Mouse (Mus musculus) embryo, embryonic 11 days (tissue): ENCODE results near the gene Ap4e1.
"Not testable (repeated sequence)": the region's sequence is repeated elsewhere in the genome, so short reads cannot be mapped to it uniquely, and the experiment has no call there.

Experiments used
- DNase-seq: peaks from one replicate; pipeline ENCODE4 v3.0.0-alpha.2; 2015

Ap4e1 gene

GRCm38 (mm10) chr2:127079066-127079465, 70.5 kb downstream of the Ap4e1 start:
- not testable (repeated sequence) for DNase-seq

- no peak for DNase-seq
Measured at GRCm38 (mm10) chr2:127079881-127080590, 71.5 kb downstream of the Ap4e1 start.

DNA sequence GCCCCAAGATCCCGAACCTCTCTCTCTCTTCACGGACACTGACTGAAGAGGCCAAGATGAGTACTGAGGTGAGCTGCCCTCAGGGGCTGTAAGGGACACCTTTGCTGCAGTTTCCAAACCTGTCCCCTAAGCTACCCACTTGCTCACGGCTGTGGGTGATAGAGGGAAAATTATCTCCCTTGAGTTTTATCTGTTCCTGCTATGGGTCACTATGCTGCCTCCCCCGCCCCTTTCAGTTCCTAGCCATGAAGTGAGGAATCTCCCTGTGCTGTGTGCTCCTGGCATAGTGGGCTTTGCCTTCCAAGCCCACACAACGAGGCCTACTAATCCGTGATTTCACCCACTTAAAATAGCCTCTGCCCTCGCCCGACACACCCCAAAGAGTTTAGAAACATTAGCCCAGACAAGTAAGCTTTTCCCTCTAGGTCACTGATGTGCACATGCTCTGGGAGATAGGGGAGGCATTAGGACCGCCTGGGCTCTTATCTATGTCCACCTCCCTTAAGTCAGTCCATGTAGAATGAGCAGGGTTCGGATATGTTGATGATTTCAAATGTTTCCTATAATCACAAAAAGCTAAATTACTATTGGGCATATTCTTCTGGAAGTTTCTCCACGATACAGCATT, 72.2 kb downstream of the Ap4e1 start:
- no peak for DNase-seq

DNA sequence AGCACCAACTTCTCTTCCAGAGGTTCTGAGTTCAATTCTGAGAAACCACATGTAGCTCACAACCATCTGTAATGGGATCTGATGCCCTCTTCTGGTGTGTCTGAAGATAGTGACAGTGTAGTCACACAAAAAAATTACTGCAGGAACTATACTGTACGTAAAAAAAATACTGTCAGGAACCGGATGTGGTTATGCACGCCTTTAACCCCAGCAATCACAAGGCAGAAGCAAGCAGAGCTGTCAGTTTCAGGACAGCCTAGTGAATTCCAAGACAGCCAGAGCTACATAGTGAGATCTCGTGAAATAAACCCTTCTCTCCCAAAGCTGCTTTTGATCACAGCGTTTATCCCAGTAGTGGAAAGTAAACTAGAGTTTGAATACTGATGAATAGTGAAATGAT, 77.7 kb downstream of the Ap4e1 start:
- DNase-seq = no peak

GRCm38 (mm10) chr2:127090151-127090550, 81.6 kb downstream of the Ap4e1 start:
- DNase-seq = not testable (repeated sequence)

DNA sequence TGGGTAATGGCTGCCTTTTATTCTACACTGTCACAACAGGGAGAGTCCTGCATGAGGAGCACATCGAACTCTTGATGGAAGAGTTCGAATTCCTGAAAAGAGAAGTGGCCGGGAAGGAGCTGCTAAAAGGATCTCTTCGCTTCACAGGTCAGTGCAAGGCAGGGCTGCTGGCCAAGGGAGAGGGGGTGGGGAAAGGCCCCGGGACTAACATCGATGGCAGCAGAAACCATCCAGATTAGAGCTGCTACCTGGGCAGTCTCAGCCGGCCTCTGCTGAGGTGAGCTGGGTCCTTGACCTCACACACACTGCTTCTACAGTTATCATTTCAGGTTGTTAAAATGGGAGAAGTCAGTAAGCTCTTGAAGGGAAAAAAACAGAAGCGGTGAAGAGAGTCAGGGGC, 83.5 kb downstream of the Ap4e1 start:
- DNase-seq = no peak

DNA sequence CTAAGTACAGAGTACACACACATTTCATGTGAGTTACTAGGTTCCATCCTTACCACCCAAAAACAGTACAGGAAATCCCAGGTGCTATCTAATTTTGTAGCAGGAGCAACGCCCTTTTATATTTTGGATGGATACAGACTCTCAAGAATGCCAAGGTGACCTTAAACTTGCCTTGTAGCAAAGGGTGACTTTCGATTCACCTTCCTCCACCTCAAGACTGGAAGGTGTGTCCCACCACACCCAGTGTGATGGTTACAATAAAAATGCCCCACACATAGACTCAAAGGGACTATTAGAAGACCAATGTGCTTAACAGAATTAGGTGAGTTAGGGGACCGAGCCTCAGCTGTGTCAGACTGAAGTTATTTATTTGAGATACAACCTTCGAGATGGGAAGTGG, 100.5 kb downstream of the Ap4e1 start:
- DNase-seq = no peak
